Mouse (Mus musculus): ENCODE measurements at regions not wholly inside any gene's neighbourhood (a gene's known extent, or its start where the extent isn't known, plus 50 kb on each side); places are given as distances from the start of the nearest gene placed in this dataset.

DNA sequence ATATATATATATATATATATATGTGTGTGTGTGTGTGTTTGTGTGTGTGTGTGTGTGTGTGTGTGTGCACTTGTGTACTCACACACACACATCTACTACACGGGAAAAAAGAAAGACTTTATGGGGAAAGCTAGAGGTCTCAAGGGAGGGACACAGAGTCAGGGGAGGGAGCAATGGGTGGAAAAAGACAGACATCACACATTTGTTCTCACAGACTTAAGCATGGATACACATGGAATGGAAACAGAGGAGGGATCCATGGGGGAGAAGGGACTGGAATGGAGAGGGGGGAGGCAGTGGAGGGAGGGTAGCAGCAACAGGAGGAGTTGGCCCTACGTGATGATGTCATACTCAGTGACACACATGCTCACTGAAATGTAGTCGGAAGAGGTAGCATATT is 248.3 kb downstream of the Cryba4 start:
- Histone ChIP-seq H3K27me3 (ENCODE audit: control insufficient read depth, insufficient read depth, low read length) (no peaks in the 10 kb centered on the region), H3K4me1 (ENCODE audit: control insufficient read depth, insufficient read depth, insufficient read length, low read length) (no peaks in the 10 kb centered on the region), H3K27ac (ENCODE audit: insufficient read depth, low read depth, low read length) (no peak overlapping the region), H3K36me3 (ENCODE audit: control insufficient read depth, insufficient read depth, low read length) (no peaks in the 10 kb centered on the region), H3K4me3 (ENCODE audit: low read depth, low read length) (no peak overlapping the region)
- no peak for TF ChIP-seq CTCF (IDR thresholded peaks at IDR 0.05; ENCODE audit: extremely low read depth, insufficient read length, insufficient replicate concordance, low read depth, low read length)
- no peak for TF ChIP-seq POLR2A (IDR thresholded peaks at IDR 0.05; ENCODE audit: low read depth, low read length)
- 68% methylated on average over 3 of the region's 3 CpGs for WGBS

- Histone ChIP-seq H3K4me3 (ENCODE audit: low read depth, low read length) (no peak overlapping the region), H3K4me1 (ENCODE audit: control insufficient read depth, insufficient read depth, insufficient read length, low read length) (no peaks in the 10 kb centered on the region; the same call in 1 of the 2 replicates), H3K36me3 (ENCODE audit: control insufficient read depth, insufficient read depth, low read length) (no peaks in the 10 kb centered on the region), H3K27me3 (ENCODE audit: control insufficient read depth, insufficient read depth, low read length) (no peaks in the 10 kb centered on the region), H3K27ac (ENCODE audit: insufficient read depth, low read depth, low read length) (no peak overlapping the region)
- TF ChIP-seq CTCF (IDR thresholded peaks at IDR 0.05; ENCODE audit: extremely low read depth, insufficient read length, insufficient replicate concordance, low read depth, low read length) (no peak), POLR2A (IDR thresholded peaks at IDR 0.05; ENCODE audit: low read depth, low read length) (no peak)
- 12% methylated on average over 9 of the region's 9 CpGs for WGBS
These were observed 239.7 kb downstream of the Cryba4 start for GRCm38 (mm10) chr5:112012505-112013164.

GRCm38 (mm10) chr5:112018925-112019324 is 233.4 kb downstream of the Cryba4 start:
- Histone ChIP-seq H3K4me3 (ENCODE audit: low read depth, low read length) (no peak overlapping the region), H3K27ac (ENCODE audit: insufficient read depth, low read depth, low read length) (no peak overlapping the region), H3K4me1 (ENCODE audit: control insufficient read depth, insufficient read depth, insufficient read length, low read length) (no peaks in the 10 kb centered on the region), H3K36me3 (ENCODE audit: control insufficient read depth, insufficient read depth, low read length) (no peaks in the 10 kb centered on the region), H3K27me3 (ENCODE audit: control insufficient read depth, insufficient read depth, low read length) (no peaks in the 10 kb centered on the region)
- 61% methylated on average over 7 of the region's 7 CpGs for WGBS
- TF ChIP-seq CTCF (IDR thresholded peaks at IDR 0.05; ENCODE audit: extremely low read depth, insufficient read length, insufficient replicate concordance, low read depth, low read length) (no peak), POLR2A (IDR thresholded peaks at IDR 0.05; ENCODE audit: low read depth, low read length) (no peak)

DNA sequence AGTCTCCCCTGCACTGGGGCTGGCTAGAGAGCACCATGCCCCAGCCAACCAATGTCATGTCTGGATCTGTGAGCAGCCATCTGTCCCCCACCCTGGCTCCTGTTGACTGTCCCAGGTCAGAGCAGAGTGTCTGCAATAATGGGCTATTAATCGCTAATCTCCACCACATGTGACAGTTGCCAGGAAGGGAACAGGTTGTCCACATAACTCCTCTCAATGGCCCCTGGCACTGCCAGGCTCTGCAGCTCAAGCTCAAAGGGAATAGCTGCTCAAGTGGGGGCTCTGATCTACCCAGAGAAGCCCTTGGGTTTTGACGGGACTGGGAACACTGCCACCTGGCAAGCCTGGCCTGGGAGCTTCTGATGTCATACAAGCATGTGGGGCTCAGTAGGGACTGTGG is 231.4 kb downstream of the Cryba4 start:
- Histone ChIP-seq H3K27me3 (ENCODE audit: control insufficient read depth, insufficient read depth, low read length) (no peaks in the 10 kb centered on the region), H3K4me3 (ENCODE audit: low read depth, low read length) (no peak overlapping the region), H3K36me3 (ENCODE audit: control insufficient read depth, insufficient read depth, low read length) (no peaks in the 10 kb centered on the region), H3K27ac (ENCODE audit: insufficient read depth, low read depth, low read length) (no peak overlapping the region), H3K4me1 (ENCODE audit: control insufficient read depth, insufficient read depth, insufficient read length, low read length) (no peaks in the 10 kb centered on the region)
- TF ChIP-seq POLR2A (IDR thresholded peaks at IDR 0.05; ENCODE audit: low read depth, low read length) (no peak), CTCF (IDR thresholded peaks at IDR 0.05; ENCODE audit: extremely low read depth, insufficient read length, insufficient replicate concordance, low read depth, low read length) (no peak)
- 57% methylated on average over 2 of the region's 2 CpGs for WGBS

GRCm38 (mm10) chr5:112029955-112030354 is 222.4 kb downstream of the Cryba4 start:
- WGBS, result 42% methylated on average over 11 of the region's 11 CpGs
- H3K4me3 ChIP-seq (ENCODE audit: low read depth, low read length), result no peak overlapping the region
- H3K27ac ChIP-seq (ENCODE audit: insufficient read depth, low read depth, low read length), result no peak overlapping the region
- no peaks in the 10 kb centered on the region for H3K4me1 ChIP-seq (ENCODE audit: control insufficient read depth, insufficient read depth, insufficient read length, low read length)
- H3K27me3 ChIP-seq (ENCODE audit: control insufficient read depth, insufficient read depth, low read length), result no peaks in the 10 kb centered on the region
- H3K36me3 ChIP-seq (ENCODE audit: control insufficient read depth, insufficient read depth, low read length), result no peaks in the 10 kb centered on the region
- TF ChIP-seq CTCF (IDR thresholded peaks at IDR 0.05; ENCODE audit: extremely low read depth, insufficient read length, insufficient replicate concordance, low read depth, low read length) (no peak), POLR2A (IDR thresholded peaks at IDR 0.05; ENCODE audit: low read depth, low read length) (no peak)

DNA sequence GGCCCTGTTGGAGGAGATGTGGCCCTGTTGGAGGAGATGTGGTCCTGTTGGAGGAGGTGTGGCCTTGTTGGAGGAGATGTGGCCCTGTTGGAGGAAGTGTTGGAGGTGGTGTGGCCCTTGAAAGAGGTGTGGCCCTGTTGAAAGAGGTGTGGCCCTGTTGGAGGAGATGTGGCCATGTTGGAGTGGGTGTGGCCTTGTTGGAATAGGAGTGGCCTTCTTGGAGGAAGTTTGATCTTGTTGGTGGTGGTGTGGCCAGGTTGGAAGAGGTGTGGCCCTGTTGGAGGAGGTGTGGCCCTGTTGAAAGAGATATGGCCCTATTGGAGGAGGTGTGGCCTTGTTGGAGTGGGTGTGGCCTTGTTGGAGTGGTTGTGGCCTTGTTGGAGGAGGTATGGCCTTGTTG is 220.3 kb downstream of the Cryba4 start:
- no peaks in the 10 kb centered on the region for H3K36me3 ChIP-seq (ENCODE audit: control insufficient read depth, insufficient read depth, low read length)
- H3K4me1 ChIP-seq (ENCODE audit: control insufficient read depth, insufficient read depth, insufficient read length, low read length), result no peaks in the 10 kb centered on the region
- no peaks in the 10 kb centered on the region for H3K27me3 ChIP-seq (ENCODE audit: control insufficient read depth, insufficient read depth, low read length)
- TF ChIP-seq POLR2A (IDR thresholded peaks at IDR 0.05; ENCODE audit: low read depth, low read length), result no peak
- TF ChIP-seq CTCF (IDR thresholded peaks at IDR 0.05; ENCODE audit: extremely low read depth, insufficient read length, insufficient replicate concordance, low read depth, low read length), result no peak
- H3K27ac ChIP-seq (ENCODE audit: insufficient read depth, low read depth, low read length), result no peak overlapping the region
- no peak overlapping the region for H3K4me3 ChIP-seq (ENCODE audit: low read depth, low read length)

- TF ChIP-seq POLR2A (IDR thresholded peaks at IDR 0.05; ENCODE audit: low read depth, low read length), result no peak
- no peak for TF ChIP-seq CTCF (IDR thresholded peaks at IDR 0.05; ENCODE audit: extremely low read depth, insufficient read length, insufficient replicate concordance, low read depth, low read length)
- H3K27me3 ChIP-seq (ENCODE audit: control insufficient read depth, insufficient read depth, low read length), result no peaks in the 10 kb centered on the region
- no peak overlapping the region for H3K27ac ChIP-seq (ENCODE audit: insufficient read depth, low read depth, low read length)
- 76% methylated on average over 8 of the region's 8 CpGs for WGBS
- H3K36me3 ChIP-seq (ENCODE audit: control insufficient read depth, insufficient read depth, low read length), result no peaks in the 10 kb centered on the region
- H3K4me3 ChIP-seq (ENCODE audit: low read depth, low read length), result no peak overlapping the region
- no peaks in the 10 kb centered on the region for H3K4me1 ChIP-seq (ENCODE audit: control insufficient read depth, insufficient read depth, insufficient read length, low read length)
These were observed 216.9 kb downstream of the Cryba4 start for GRCm38 (mm10) chr5:112035426-112035825.

Data from small intestine, adult 2 months (tissue).